Mouse (Mus musculus): ENCODE data around the gene Med27.
A peak's percentile ranks its signal among the peaks of the same experiment; 100 is the strongest.

Gene Med27

GRCm38 (mm10) chr2:29572811-29573427 lies 226.3 kb downstream of the Med27 start:
- peak; percentile 93 for DNase-seq

GRCm38 (mm10) chr2:29573591-29573990 lies 227.0 kb downstream of the Med27 start:
- DNase-seq = no peak

DNA sequence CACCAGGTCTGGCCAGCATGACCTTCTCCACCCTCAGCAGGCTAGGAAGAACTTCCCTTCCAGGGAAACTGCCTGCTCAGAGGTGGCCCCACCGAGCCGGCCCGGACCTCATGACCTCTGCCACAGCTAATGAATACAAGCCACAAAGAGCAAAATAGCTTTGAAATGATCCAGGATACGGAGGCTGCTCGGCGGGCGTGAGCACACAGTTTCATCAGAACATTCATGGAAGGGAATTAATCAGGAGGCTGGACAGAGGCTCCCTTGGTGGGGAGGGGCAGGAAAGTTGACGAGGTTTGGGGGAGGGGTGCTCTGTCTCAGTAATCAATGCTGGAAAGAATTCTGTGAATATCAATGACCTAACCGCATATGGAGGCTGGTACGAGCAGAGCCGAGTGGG lies 227.6 kb downstream of the Med27 start:
- DNase-seq = no peak
